Mouse (Mus musculus): ENCODE data around the gene Olfr1161. TPM values are rescaled to one million over a fixed set of nuclear protein-coding genes. Genes with fewer than 3 reads are reported as not detected.
"Not testable (repeated sequence)": the region's sequence is repeated elsewhere in the genome, so short reads cannot be mapped to it uniquely, and the experiment has no call there.

The Olfr1161 gene
- not detected in 2 replicates for polyA plus RNA-seq (2012; ENCODE audit: insufficient read depth, insufficient read length, missing spikeins)

DNA sequence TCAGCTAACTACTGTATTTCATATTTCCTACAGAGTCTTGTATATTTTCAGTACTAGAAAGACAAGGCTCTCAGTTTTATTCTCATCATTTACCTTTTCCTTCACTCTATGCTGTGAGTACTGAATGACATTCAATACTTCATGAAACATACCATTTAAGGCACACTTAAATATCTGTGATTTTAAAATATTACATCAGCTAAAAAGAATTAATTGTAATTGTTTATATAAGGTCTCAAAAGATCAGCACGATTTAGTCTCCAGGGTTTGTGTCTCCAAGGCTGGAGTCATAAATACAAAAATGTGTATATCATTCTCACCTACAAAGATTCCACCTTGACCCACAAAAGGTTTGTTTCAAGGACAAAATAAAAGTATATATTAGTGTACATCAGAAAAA, at the start of gene Olfr1161:
Gene Olfr1161, plus strand, starts transcription at position 301 of the 400 bp plus-strand sequence.
- not testable (repeated sequence) for H3K4me1 ChIP-seq (ENCODE audit: control insufficient read depth, insufficient read depth, low read length); H3K4me3 ChIP-seq (ENCODE audit: insufficient read depth, low read length); H3K27ac ChIP-seq (ENCODE audit: insufficient read depth, low read depth, low read length)

DNA sequence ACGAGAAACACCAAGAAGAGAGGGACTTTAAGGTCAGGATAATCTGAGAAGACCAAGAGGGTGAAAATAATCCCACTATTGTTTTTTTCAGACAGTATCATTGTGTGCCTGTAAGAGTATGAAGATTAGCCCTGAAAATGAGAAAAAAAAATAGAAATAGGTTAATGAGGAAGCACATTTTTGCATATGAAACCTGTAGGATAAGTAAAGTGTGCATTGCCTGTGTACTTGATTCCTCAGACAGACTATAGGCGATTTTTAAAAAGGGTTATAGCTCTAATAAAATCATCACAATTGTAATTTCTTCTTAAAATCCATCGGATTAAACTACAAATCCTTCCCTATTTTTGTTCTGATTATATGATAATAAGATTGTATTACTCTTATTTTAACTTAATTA, 48.0 kb upstream of the Olfr1161 start, which contains the start of gene Olfr74:
Gene Olfr74, minus strand, starts transcription at position 101 of the 400 bp plus-strand sequence.
- Histone ChIP-seq H3K27ac (ENCODE audit: insufficient read depth, low read depth, low read length) (no peak within 1 kb of the TSS), H3K4me3 (ENCODE audit: insufficient read depth, low read length) (no peak within 1 kb of the TSS), H3K4me1 (ENCODE audit: control insufficient read depth, insufficient read depth, low read length) (no peaks in the 10 kb centered on the region)
- TF ChIP-seq CTCF (IDR thresholded peaks at IDR 0.05; ENCODE audit: low read depth, low read length) (no peak), POLR2A (IDR thresholded peaks at IDR 0.05; ENCODE audit: borderline replicate concordance, low read depth, low read length) (no peak)

GRCm38 (mm10) chr2:87989813-87990212, 32.8 kb upstream of the Olfr1161 start, which contains the start of gene Olfr1158:
Gene Olfr1158, plus strand, starts transcription at chr2:87990113.
- TF ChIP-seq POLR2A (IDR thresholded peaks at IDR 0.05; ENCODE audit: borderline replicate concordance, low read depth, low read length), result no peak
- no peak for TF ChIP-seq CTCF (IDR thresholded peaks at IDR 0.05; ENCODE audit: low read depth, low read length)
- H3K4me1 ChIP-seq (ENCODE audit: control insufficient read depth, insufficient read depth, low read length), result no peaks in the 10 kb centered on the region
- no peak within 1 kb of the TSS for H3K4me3 ChIP-seq (ENCODE audit: insufficient read depth, low read length)
- H3K27ac ChIP-seq (ENCODE audit: insufficient read depth, low read depth, low read length), result no peak within 1 kb of the TSS

GRCm38 (mm10) chr2:88007515-88008318, 14.9 kb upstream of the Olfr1161 start, which contains the start of gene Olfr1160:
Gene Olfr1160, minus strand, starts transcription at chr2:88008268.
- TF ChIP-seq POLR2A (IDR thresholded peaks at IDR 0.05; ENCODE audit: borderline replicate concordance, low read depth, low read length) (no peak), CTCF (IDR thresholded peaks at IDR 0.05; ENCODE audit: low read depth, low read length) (no peak)
- H3K27ac ChIP-seq (ENCODE audit: insufficient read depth, low read depth, low read length), result no peak within 1 kb of the TSS
- no peaks in the 10 kb centered on the region for H3K4me1 ChIP-seq (ENCODE audit: control insufficient read depth, insufficient read depth, low read length)
- H3K4me3 ChIP-seq (ENCODE audit: insufficient read depth, low read length), result no peak within 1 kb of the TSS

GRCm38 (mm10) chr2:88037599-88037998, 15.0 kb downstream of the Olfr1161 start, which contains the start of gene Olfr73:
Gene Olfr73, minus strand, starts transcription at chr2:88037699.
- H3K4me1 ChIP-seq (ENCODE audit: control insufficient read depth, insufficient read depth, low read length), result no peaks in the 10 kb centered on the region
- H3K27ac ChIP-seq (ENCODE audit: insufficient read depth, low read depth, low read length), result no peak within 1 kb of the TSS
- no peak for TF ChIP-seq POLR2A (IDR thresholded peaks at IDR 0.05; ENCODE audit: borderline replicate concordance, low read depth, low read length)
- no peak for TF ChIP-seq CTCF (IDR thresholded peaks at IDR 0.05; ENCODE audit: low read depth, low read length)
- H3K4me3 ChIP-seq (ENCODE audit: insufficient read depth, low read length), result no peak within 1 kb of the TSS

GRCm38 (mm10) chr2:88051029-88051428, 28.5 kb downstream of the Olfr1161 start, which contains the start of gene Olfr1162:
Gene Olfr1162, minus strand, starts transcription at chr2:88051129.
- no peak within 1 kb of the TSS for H3K27ac ChIP-seq (ENCODE audit: insufficient read depth, low read depth, low read length)
- H3K4me3 ChIP-seq (ENCODE audit: insufficient read depth, low read length), result no peak within 1 kb of the TSS
- no peaks in the 10 kb centered on the region for H3K4me1 ChIP-seq (ENCODE audit: control insufficient read depth, insufficient read depth, low read length)
- no peak for TF ChIP-seq CTCF (IDR thresholded peaks at IDR 0.05; ENCODE audit: low read depth, low read length)
- no peak for TF ChIP-seq POLR2A (IDR thresholded peaks at IDR 0.05; ENCODE audit: borderline replicate concordance, low read depth, low read length)

GRCm38 (mm10) chr2:88063587-88063986, 41.0 kb downstream of the Olfr1161 start:
- no peak overlapping the region for H3K27ac ChIP-seq (ENCODE audit: insufficient read depth, low read depth, low read length)
- TF ChIP-seq POLR2A (IDR thresholded peaks at IDR 0.05; ENCODE audit: borderline replicate concordance, low read depth, low read length), result no peak
- no peak overlapping the region for H3K4me3 ChIP-seq (ENCODE audit: insufficient read depth, low read length)
- no peaks in the 10 kb centered on the region for H3K4me1 ChIP-seq (ENCODE audit: control insufficient read depth, insufficient read depth, low read length)

DNA sequence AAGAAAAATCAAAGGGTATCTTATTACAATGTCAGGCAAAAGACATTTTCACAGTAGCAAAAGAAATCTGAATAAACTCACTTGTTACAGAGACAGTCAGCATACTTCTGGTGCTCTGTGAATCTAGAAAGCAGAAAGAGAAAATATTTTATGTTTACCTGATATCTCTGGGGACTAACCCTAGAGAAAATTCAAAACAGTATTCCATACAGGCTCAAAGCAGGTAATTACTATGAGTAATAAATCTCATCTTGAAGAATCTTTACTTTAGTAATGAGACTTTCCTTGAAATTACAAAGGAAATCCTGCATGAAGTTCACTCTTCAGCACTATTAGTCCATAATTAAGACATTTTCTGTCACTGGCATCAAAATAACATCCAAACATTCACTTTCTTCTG, 49.2 kb downstream of the Olfr1161 start, which contains the start of gene Olfr1163:
Gene Olfr1163, minus strand, starts transcription at position 101 of the 400 bp plus-strand sequence.
- Histone ChIP-seq H3K4me3 (ENCODE audit: insufficient read depth, low read length) (no peak within 1 kb of the TSS), H3K4me1 (ENCODE audit: control insufficient read depth, insufficient read depth, low read length) (no peaks in the 10 kb centered on the region), H3K27ac (ENCODE audit: insufficient read depth, low read depth, low read length) (no peak within 1 kb of the TSS)
- TF ChIP-seq POLR2A (IDR thresholded peaks at IDR 0.05; ENCODE audit: borderline replicate concordance, low read depth, low read length) (no peak), CTCF (IDR thresholded peaks at IDR 0.05; ENCODE audit: low read depth, low read length) (no peak)

Other genes with a start within 250 kb of the Olfr1161 start
- gene Olfr152, start 243.3 kb upstream of the Olfr1161 start, polyA plus RNA-seq (2012; ENCODE audit: insufficient read depth, insufficient read length, missing spikeins), result not detected in 2 replicates
- gene Olfr1143, start 222.2 kb upstream of the Olfr1161 start, polyA plus RNA-seq (2012; ENCODE audit: insufficient read depth, insufficient read length, missing spikeins), result not detected in 2 replicates
- gene Olfr1145, start 213.0 kb upstream of the Olfr1161 start, polyA plus RNA-seq (2012; ENCODE audit: insufficient read depth, insufficient read length, missing spikeins), result not detected in 2 replicates
- gene Olfr1148, start 192.2 kb upstream of the Olfr1161 start, polyA plus RNA-seq (2012; ENCODE audit: insufficient read depth, insufficient read length, missing spikeins), result not detected in 2 replicates
- not detected in 2 replicates for gene Olfr1150-ps1, start 178.8 kb upstream of the Olfr1161 start, polyA plus RNA-seq (2012; ENCODE audit: insufficient read depth, insufficient read length, missing spikeins)
- gene Olfr1151, start 166.9 kb upstream of the Olfr1161 start, polyA plus RNA-seq (2012; ENCODE audit: insufficient read depth, insufficient read length, missing spikeins), result not detected in 2 replicates
- gene Olfr1152, start 156.3 kb upstream of the Olfr1161 start, polyA plus RNA-seq (2012; ENCODE audit: insufficient read depth, insufficient read length, missing spikeins), result 0.89 TPM in 1 of 2 replicates, not detected in the other
- gene Olfr1153, start 127.8 kb upstream of the Olfr1161 start, polyA plus RNA-seq (2012; ENCODE audit: insufficient read depth, insufficient read length, missing spikeins), result not detected in 2 replicates
- not detected in 2 replicates for gene Olfr1154, start 117.6 kb upstream of the Olfr1161 start, polyA plus RNA-seq (2012; ENCODE audit: insufficient read depth, insufficient read length, missing spikeins)
- not detected in 2 replicates for gene Olfr1155, start 77.6 kb upstream of the Olfr1161 start, polyA plus RNA-seq (2012; ENCODE audit: insufficient read depth, insufficient read length, missing spikeins)
- gene Olfr1156, start 69.7 kb upstream of the Olfr1161 start, polyA plus RNA-seq (2012; ENCODE audit: insufficient read depth, insufficient read length, missing spikeins), result not detected in 2 replicates
- not detected in 2 replicates for gene Olfr1157, start 54.5 kb upstream of the Olfr1161 start, polyA plus RNA-seq (2012; ENCODE audit: insufficient read depth, insufficient read length, missing spikeins)
- gene Olfr74, start 48.1 kb upstream of the Olfr1161 start, polyA plus RNA-seq (2012; ENCODE audit: insufficient read depth, insufficient read length, missing spikeins), result not detected in 2 replicates
- gene Olfr1158, start 32.7 kb upstream of the Olfr1161 start, polyA plus RNA-seq (2012; ENCODE audit: insufficient read depth, insufficient read length, missing spikeins), result not detected in 2 replicates
- gene Olfr1160, start 14.5 kb upstream of the Olfr1161 start, polyA plus RNA-seq (2012; ENCODE audit: insufficient read depth, insufficient read length, missing spikeins), result not detected in 2 replicates
- not detected in 2 replicates for gene Olfr73, start 14.9 kb downstream of the Olfr1161 start, polyA plus RNA-seq (2012; ENCODE audit: insufficient read depth, insufficient read length, missing spikeins)
- not detected in 2 replicates for gene Olfr1162, start 28.4 kb downstream of the Olfr1161 start, polyA plus RNA-seq (2012; ENCODE audit: insufficient read depth, insufficient read length, missing spikeins)
- gene Olfr1163, start 49.1 kb downstream of the Olfr1161 start, polyA plus RNA-seq (2012; ENCODE audit: insufficient read depth, insufficient read length, missing spikeins), result not detected in 2 replicates
- gene Olfr1164, start 71.2 kb downstream of the Olfr1161 start, polyA plus RNA-seq (2012; ENCODE audit: insufficient read depth, insufficient read length, missing spikeins), result not detected in 2 replicates
- gene Olfr1166, start 105.5 kb downstream of the Olfr1161 start, polyA plus RNA-seq (2012; ENCODE audit: insufficient read depth, insufficient read length, missing spikeins), result not detected in 2 replicates
- not detected in 2 replicates for gene Olfr1167, start 132.4 kb downstream of the Olfr1161 start, polyA plus RNA-seq (2012; ENCODE audit: insufficient read depth, insufficient read length, missing spikeins)
- not detected in 2 replicates for gene Olfr1168, start 159.1 kb downstream of the Olfr1161 start, polyA plus RNA-seq (2012; ENCODE audit: insufficient read depth, insufficient read length, missing spikeins)
- gene Olfr1170, start 205.6 kb downstream of the Olfr1161 start, polyA plus RNA-seq (2012; ENCODE audit: insufficient read depth, insufficient read length, missing spikeins), result not detected in 2 replicates